Mouse (Mus musculus) hindbrain, embryonic 14.5 days (tissue): ENCODE measurements around the gene Dnaic2. TPM values are rescaled to one million over a fixed set of nuclear protein-coding genes. Genes with fewer than 3 reads are reported as not detected.
A peak's percentile ranks its signal among the peaks of the same experiment; 100 is the strongest.

ENCODE experiments used
- ATAC-seq: fragments of 200-750 bp; cut with Nextera tagmentation; 2 replicates; pipeline ENCODE4 v1.8.0; 2017; ENCODE audit warnings: moderate number of reproducible peaks, mild to moderate bottlenecking, moderate TSS enrichment, moderate library complexity; ENCODE audit not compliant: low FRiP score
- DNase-seq: peaks from one replicate; pipeline ENCODE4 v3.0.0-alpha.2; 2015; ENCODE audit warnings: low spot score
- H3K27ac ChIP-seq: fragments of 300-500 bp; sonication (generic); 2 replicates; pipeline ENCODE4 v1.5.1; 2014; ENCODE audit warnings: mild to moderate bottlenecking, moderate library complexity
- H3K27me3 ChIP-seq: fragments of 300-500 bp; sonication (generic); 2 replicates; pipeline ENCODE4 v1.6.1; 2014; ENCODE audit warnings: mild to moderate bottlenecking, low read length, mixed read lengths; ENCODE audit not compliant: control insufficient read depth, insufficient read depth
- H3K36me3 ChIP-seq: fragments of 300-500 bp; sonication (generic); replicated peaks from 2 replicates; pipeline ENCODE4 v1.6.1; 2014; ENCODE audit not compliant: control insufficient read depth, insufficient read depth
- H3K4me1 ChIP-seq: fragments of 300-500 bp; sonication (generic); replicated peaks from 2 replicates; pipeline ENCODE4 v1.6.1; 2014; ENCODE audit warnings: antibody characterized with exemption, low read length, mixed read lengths; ENCODE audit not compliant: control insufficient read depth, insufficient read depth
- H3K4me2 ChIP-seq: fragments of 300-500 bp; sonication (generic); replicated peaks from 2 replicates; pipeline ENCODE4 v1.6.1; 2014; ENCODE audit warnings: mild to moderate bottlenecking, moderate library complexity
- H3K4me3 ChIP-seq: fragments of 300-500 bp; sonication (generic); replicated peaks from 2 replicates; pipeline ENCODE4 v1.5.1; 2014; ENCODE audit warnings: mild to moderate bottlenecking, low read length
- H3K9ac ChIP-seq: fragments of 300-500 bp; sonication (generic); 2 replicates; pipeline ENCODE4 v1.6.1; 2014
- H3K9me3 ChIP-seq: fragments of 300-500 bp; sonication (generic); 2 replicates; pipeline ENCODE4 v1.6.1; 2016; ENCODE audit warnings: low read length; ENCODE audit not compliant: control insufficient read depth
- WGBS: fragments of 180-500 bp; shearing (Covaris S2); extraction: QIAGEN DNeasy Blood & Tissue Kit; methylation state at CpG from one replicate; pipeline ENCODE4 v1.1.7; 2014; 5-methylcytosine and 5-hydroxymethylcytosine counted together
- polyA plus RNA-seq: library from polyadenylated mRNA; unstranded; fragments of >200 nt; fragmentation: Nextera tagmentation; extraction: Ambion mirVana; gene quantifications from 2 replicates; pipeline ENCODE4 v1.2.1, GENCODE M21; 2014

The Dnaic2 gene
- polyA plus RNA-seq, 1 experiment from 2014 or later, result 2.5 TPM

DNA sequence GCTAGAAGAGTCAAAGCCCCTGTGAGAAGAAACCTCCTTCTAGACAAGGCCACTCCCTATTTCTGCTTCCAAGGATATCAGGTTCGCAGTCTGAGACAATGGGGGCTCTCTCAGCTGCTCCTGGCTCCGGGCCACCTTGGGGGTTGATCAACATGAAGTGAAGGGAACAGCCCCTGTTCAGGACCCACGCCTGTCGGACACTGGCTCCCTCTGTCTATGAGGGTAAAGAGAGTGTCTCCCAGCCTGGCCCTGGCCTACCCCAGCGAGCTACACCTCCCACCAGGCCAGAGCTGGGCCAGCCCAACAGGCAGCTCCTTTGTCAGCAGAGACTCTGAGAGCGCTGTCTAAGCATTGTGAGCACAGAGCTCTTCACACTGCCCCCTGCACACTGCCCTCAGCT lies 42.7 kb downstream of the Dnaic2 start:
- H3K4me3 ChIP-seq, result no peak overlapping the region
- H3K9me3 ChIP-seq, result no peaks in the 10 kb centered on the region
- H3K27me3 ChIP-seq, result peaks cover 16% of the 10 kb centered on the region
- whole genome bisulfite sequencing, result 41% methylated on average over 6 of the region's 6 CpGs
- no peak overlapping the region for H3K27ac ChIP-seq
- H3K4me1 ChIP-seq, result 0 out of 2 replicates have a peak, but pooled peaks cover 3% of the 10 kb centered on the region
- DNase-seq (no peak), ATAC-seq (peak; percentile 34; the same call in 1 of the 2 replicates)
- H3K9ac ChIP-seq, result no peak overlapping the region
- no peak overlapping the region for H3K4me2 ChIP-seq
- no peaks in the 10 kb centered on the region for H3K36me3 ChIP-seq

DNA sequence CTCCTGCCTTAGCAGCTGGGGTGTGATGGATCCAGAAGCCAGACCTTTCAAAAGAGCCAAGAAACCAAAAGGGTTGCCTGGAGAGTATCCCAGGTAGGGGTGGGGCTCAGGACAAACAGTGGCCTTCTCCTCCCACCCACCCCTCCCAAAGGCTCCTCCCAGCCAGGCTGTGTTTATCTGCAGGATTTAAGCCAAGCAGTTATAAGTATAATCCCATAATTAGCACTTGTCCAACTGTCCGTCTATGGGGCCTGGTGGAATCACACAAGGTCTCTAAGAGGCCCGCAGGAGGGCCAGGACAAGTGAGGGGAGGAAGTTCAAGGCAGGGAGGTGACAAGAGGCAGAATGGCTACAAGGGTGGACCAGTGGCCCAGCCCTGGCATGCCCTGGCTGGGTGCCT lies 44.7 kb downstream of the Dnaic2 start:
- H3K4me1 ChIP-seq, result 0 out of 2 replicates have a peak, but pooled peaks cover 3% of the 10 kb centered on the region
- H3K9me3 ChIP-seq, result no peaks in the 10 kb centered on the region
- no peak overlapping the region for H3K9ac ChIP-seq
- no peak overlapping the region for H3K4me3 ChIP-seq
- H3K36me3 ChIP-seq, result no peaks in the 10 kb centered on the region
- ATAC-seq (no peak), DNase-seq (no peak)
- no peak overlapping the region for H3K27ac ChIP-seq
- 83% methylated on average over 2 of the region's 2 CpGs for WGBS
- H3K27me3 ChIP-seq, result peaks cover under 1% of the 10 kb centered on the region; the same call in 1 of the 2 replicates
- no peak overlapping the region for H3K4me2 ChIP-seq

DNA sequence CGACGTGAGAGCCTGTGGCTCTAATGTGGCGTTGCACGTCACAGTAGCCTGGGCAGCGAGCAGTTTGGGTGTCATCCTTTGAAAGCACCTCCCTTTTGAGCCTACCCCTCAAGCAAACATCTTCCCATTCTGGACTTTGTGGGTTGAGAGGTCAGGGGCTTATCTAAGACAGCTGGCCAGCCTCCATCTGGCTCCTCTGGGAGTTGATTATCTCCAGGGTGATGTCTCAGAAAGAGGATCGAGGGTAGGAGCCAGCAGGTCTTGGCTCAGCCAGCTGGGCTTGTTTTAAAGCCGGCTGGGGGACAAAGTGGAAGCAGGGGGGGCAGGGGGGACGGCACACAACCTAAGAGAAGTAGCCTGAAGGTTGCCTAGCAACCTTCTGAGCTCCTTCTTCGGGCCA lies 52.9 kb downstream of the Dnaic2 start:
- Histone ChIP-seq H3K4me3 (no peak overlapping the region), H3K27me3 (0 out of 2 replicates have a peak, but pooled peaks cover 4% of the 10 kb centered on the region), H3K9ac (no peak overlapping the region), H3K36me3 (no peaks in the 10 kb centered on the region), H3K9me3 (no peaks in the 10 kb centered on the region), H3K4me1 (peaks cover 4% of the 10 kb centered on the region; the same call in 1 of the 2 replicates), H3K4me2 (no peak overlapping the region), H3K27ac (no peak overlapping the region)
- 45% methylated on average over 9 of the region's 9 CpGs for WGBS
- DNase-seq (no peak), ATAC-seq (no peak)

DNA sequence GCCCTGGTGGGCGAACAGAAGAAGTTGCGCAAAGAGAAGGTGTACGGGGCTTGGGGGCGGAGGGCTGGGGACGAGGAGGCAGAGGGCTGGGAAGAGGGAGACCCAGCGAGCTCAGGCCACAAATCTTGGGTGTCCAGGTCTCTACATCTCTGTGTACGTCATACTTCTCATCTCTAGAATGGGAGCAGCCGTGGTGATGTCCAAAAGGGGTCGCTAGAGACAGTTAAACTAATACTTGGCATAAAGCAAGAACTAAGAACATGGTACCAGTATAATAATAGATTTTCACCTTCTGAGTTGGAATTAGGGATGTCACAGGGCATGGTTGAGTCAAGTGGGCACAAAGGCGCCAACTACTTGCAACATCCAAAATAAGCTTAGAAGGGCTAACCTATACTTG lies 58.7 kb downstream of the Dnaic2 start:
- Histone ChIP-seq H3K4me2 (peak overlapping the region; percentile 59), H3K9me3 (no peaks in the 10 kb centered on the region), H3K4me1 (no peaks in the 10 kb centered on the region; the same call in none of the 2 replicates), H3K9ac (peak overlapping the region; percentile 48), H3K36me3 (no peaks in the 10 kb centered on the region), H3K4me3 (peak overlapping the region; percentile 25), H3K27me3 (peaks cover 34% of the 10 kb centered on the region), H3K27ac (no peak overlapping the region)
- 59% methylated on average over 10 of the region's 10 CpGs for WGBS
- DNase-seq (no peak), ATAC-seq (no peak)

DNA sequence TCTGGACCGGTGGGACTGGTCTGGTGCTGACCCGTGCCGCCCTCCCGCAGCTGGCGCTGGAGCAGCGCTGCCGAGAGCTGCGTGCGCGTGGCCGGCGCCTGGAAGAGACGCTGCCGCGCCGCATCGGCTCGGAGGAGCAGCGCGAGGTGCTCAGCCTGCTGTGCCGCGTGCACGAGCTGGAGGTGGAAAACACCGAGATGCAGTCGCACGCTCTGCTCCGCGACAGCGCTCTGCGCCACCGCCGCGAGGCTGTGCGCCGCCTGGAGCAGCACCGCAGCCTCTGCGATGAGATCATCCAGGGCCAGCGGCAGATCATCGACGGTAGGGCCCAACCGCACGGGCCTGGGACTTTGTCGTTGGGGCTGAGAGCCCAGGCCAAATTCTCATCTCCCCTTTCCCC lies 59.1 kb downstream of the Dnaic2 start:
- 0 out of 2 replicates have a peak overlapping the region, but pooled peaks have one; percentile 21 for H3K27ac ChIP-seq
- H3K9ac ChIP-seq, result peak overlapping the region; percentile 48
- H3K4me2 ChIP-seq, result peak overlapping the region; percentile 59
- H3K9me3 ChIP-seq, result no peaks in the 10 kb centered on the region
- peak; percentile 64 for ATAC-seq
- peak overlapping the region; percentile 25 for H3K4me3 ChIP-seq
- H3K36me3 ChIP-seq, result no peaks in the 10 kb centered on the region
- DNase-seq, result peak; percentile 44
- peaks cover 37% of the 10 kb centered on the region for H3K27me3 ChIP-seq
- 2% methylated on average over 41 of the region's 43 CpGs for WGBS
- H3K4me1 ChIP-seq, result peaks cover 4% of the 10 kb centered on the region

DNA sequence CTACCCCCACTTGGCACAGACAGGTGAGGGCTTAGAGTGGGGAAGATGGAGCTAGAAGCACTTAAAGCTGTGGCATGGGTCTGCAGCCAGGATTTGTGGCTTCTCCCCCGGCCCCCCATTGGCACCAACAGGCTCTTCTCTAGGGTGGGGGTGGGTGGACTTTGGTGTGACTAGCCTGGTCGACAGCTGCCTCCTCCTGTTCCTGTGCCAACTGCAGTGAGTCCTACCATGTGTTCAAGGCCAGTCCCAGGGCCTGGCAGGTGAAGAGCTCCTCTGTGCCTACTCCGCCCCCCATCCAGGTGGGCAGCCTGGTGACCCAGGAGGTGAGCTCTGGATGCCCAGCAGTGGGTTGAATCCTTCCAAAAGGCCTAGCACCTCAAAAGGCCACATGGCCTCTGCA lies 60.4 kb downstream of the Dnaic2 start:
- no peak for DNase-seq
- H3K36me3 ChIP-seq, result no peaks in the 10 kb centered on the region
- peaks cover 37% of the 10 kb centered on the region for H3K27me3 ChIP-seq
- ATAC-seq, result no peak
- H3K4me2 ChIP-seq, result no peak overlapping the region
- no peak overlapping the region for H3K4me3 ChIP-seq
- H3K4me1 ChIP-seq, result peaks cover 13% of the 10 kb centered on the region
- no peak overlapping the region for H3K27ac ChIP-seq
- no peaks in the 10 kb centered on the region for H3K9me3 ChIP-seq
- no peak overlapping the region for H3K9ac ChIP-seq
- WGBS, result 80% methylated on average over 3 of the region's 3 CpGs

DNA sequence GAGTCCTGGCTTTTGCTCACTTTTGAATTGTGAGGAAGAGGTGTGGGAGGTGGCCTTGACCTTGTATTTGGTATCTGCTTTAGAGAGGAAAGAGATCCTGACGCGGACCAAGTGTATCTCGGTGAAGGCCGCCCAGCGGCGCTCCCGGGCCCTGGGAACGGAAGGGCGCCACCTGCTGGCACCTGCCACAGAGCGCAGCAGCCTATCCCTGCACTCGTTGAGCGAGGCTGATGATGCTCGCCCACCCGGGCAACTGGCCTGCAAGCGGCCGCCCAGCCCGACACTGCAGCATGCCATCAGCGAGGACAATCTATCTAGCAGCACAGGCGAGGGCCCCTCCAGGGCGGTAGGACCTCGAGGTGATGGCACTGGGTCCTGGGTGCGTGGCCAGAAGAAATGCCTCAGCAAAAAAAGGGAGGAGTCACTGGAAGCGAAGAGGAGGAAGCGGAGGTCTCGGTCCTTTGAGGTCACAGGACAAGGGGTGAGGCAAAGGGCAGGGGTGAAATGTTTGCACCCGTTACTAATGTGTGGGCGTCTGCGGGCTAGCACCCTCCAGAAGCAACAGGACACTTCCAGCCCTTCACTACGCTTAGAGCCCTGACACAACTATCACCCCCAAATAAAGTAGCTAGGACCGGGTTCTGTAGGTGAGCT lies 62.0 kb downstream of the Dnaic2 start:
- Histone ChIP-seq H3K36me3 (no peaks in the 10 kb centered on the region), H3K27me3 (peaks cover 37% of the 10 kb centered on the region), H3K9me3 (no peaks in the 10 kb centered on the region), H3K9ac (peak overlapping the region; percentile 12; the same call in 1 of the 2 replicates), H3K4me1 (peaks cover 27% of the 10 kb centered on the region), H3K27ac (no peak overlapping the region), H3K4me2 (peak overlapping the region; percentile 48), H3K4me3 (0 out of 2 replicates have a peak overlapping the region, but pooled peaks have one; percentile 11)
- WGBS, result 11% methylated on average over 30 of the region's 30 CpGs
- peak; percentile 38; the same call in 1 of the 2 replicates for ATAC-seq
- peak; percentile 90 for DNase-seq

DNA sequence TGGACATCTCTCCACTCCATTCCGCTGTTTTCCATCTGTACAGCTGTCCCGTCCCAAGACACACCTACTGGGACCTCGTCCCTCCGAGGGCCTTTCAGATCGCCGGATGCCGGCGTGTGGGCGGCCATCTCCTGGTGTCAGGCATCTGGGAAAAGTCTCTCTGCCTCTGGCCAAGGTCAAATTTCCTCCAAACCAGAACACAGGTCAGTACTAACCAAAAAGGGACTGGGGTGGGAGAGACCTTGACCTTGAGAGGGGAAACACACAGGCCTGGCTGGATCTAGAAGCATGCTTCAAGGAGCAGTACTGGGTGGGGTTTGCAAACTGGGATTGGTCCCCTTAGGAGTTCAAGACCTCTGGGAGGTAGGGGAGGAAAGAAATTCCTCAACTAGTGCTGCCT lies 62.5 kb downstream of the Dnaic2 start:
- no peak overlapping the region for H3K27ac ChIP-seq
- H3K4me3 ChIP-seq, result no peak overlapping the region
- no peaks in the 10 kb centered on the region for H3K36me3 ChIP-seq
- no peak for ATAC-seq
- peaks cover 37% of the 10 kb centered on the region for H3K27me3 ChIP-seq
- DNase-seq, result no peak
- H3K4me2 ChIP-seq, result no peak overlapping the region
- H3K9me3 ChIP-seq, result no peaks in the 10 kb centered on the region
- peaks cover 29% of the 10 kb centered on the region for H3K4me1 ChIP-seq
- 50% methylated on average over 9 of the region's 9 CpGs for WGBS
- no peak overlapping the region for H3K9ac ChIP-seq

DNA sequence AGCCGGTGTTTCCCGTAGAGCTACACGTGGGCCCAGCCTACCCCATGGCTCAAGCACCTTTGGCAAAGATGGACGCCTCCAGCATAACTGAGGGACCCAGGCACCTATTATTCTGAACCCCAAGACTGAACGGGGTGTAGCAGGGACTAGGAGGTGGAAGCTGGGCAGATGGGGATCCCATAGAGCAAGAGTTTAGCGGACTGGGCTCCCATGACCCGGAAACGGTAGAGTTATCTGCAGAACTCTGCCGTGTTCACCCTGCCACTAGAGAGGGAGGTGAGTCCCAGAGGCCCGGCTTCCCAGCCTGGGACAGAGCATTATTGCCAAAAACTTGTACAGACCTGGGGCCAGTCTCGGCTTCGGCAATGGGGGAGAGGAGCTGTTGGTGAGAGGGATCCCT lies 63.0 kb downstream of the Dnaic2 start:
- Histone ChIP-seq H3K9ac (no peak overlapping the region), H3K4me3 (no peak overlapping the region), H3K36me3 (no peaks in the 10 kb centered on the region), H3K4me2 (no peak overlapping the region), H3K27me3 (peaks cover 32% of the 10 kb centered on the region), H3K27ac (no peak overlapping the region), H3K4me1 (peaks cover 33% of the 10 kb centered on the region), H3K9me3 (no peaks in the 10 kb centered on the region)
- DNase-seq (no peak), ATAC-seq (no peak)
- WGBS, result 67% methylated on average over 12 of the region's 12 CpGs
